Mouse (Mus musculus) activated CD4-positive, CD25-positive, alpha-beta regulatory T cell, adult 4 months (primary cell): Measurements from ENCODE around the gene Nipa1. TPM values are rescaled to one million over a fixed set of nuclear protein-coding genes. Genes with fewer than 3 reads are reported as not detected.
A peak's percentile ranks its signal among the peaks of the same experiment; 100 is the strongest.
"Not testable (repeated sequence)": the region's sequence is repeated elsewhere in the genome, so short reads cannot be mapped to it uniquely, and the experiment has no call there.

Experiments used
- ATAC-seq: one replicate; pipeline ENCODE4 v1.8.0; 2017
- polyA plus RNA-seq, 2 experiments: library from polyadenylated mRNA; unstranded; fragments of 100-300 nt; shearing (Covaris generic); gene quantifications; one replicate each; pipeline ENCODE4 v1.2.1; 2017

Nipa1 gene
- under 1 TPM in 1 of 2 experiments, not detected in 1; 0.54 TPM for polyA plus RNA-seq

DNA sequence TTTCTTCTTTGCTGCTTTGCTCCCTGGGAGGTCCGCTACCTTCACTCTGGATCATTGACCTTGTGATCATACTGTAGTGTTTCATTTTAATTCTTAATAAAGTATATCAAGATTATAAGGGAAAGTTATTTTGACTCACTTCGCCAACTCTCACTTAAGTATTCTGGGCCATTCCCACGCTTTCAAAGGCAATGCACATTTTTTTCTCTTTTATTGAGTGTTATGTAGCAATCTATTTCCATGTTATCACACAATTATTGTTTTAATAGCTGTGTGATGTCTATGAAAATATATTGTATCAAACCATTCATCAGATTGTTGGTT lies at the start of gene Nipa1:
Nipa1 (minus strand) TSS at position 25 of the 324 bp plus-strand sequence.
- ATAC-seq, result no peak

DNA sequence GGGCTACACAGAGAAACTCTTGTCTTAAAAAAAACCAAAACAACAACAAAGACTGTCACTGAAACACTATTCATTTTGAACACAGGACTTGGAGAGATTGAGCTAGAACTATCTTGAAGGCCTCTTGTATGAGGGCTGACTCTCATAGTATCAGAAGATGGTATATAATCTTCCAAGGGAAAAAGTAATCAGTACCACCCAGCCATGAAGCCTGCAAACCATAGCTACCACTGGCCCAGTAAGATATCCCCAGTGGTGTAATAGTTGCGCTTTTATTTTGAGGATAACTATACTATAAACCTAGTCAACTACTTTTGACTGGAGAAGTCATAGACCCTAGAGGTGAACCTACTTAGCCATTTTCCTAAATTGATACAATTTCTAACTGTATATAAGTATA lies 46.9 kb upstream of the Nipa1 start:
- no peak for ATAC-seq

GRCm38 (mm10) chr7:56066136-56066535 lies 46.4 kb upstream of the Nipa1 start:
- ATAC-seq, result no peak

- no peak for ATAC-seq
Observed at GRCm38 (mm10) chr7:56064876-56065275, 45.1 kb upstream of the Nipa1 start.

- ATAC-seq, result no peak
Observed at GRCm38 (mm10) chr7:56055338-56055737, 35.6 kb upstream of the Nipa1 start.

GRCm38 (mm10) chr7:56052996-56053395 lies 33.2 kb upstream of the Nipa1 start:
- no peak for ATAC-seq

- ATAC-seq, result no peak
Observed at GRCm38 (mm10) chr7:56050487-56050911, 30.7 kb upstream of the Nipa1 start.

DNA sequence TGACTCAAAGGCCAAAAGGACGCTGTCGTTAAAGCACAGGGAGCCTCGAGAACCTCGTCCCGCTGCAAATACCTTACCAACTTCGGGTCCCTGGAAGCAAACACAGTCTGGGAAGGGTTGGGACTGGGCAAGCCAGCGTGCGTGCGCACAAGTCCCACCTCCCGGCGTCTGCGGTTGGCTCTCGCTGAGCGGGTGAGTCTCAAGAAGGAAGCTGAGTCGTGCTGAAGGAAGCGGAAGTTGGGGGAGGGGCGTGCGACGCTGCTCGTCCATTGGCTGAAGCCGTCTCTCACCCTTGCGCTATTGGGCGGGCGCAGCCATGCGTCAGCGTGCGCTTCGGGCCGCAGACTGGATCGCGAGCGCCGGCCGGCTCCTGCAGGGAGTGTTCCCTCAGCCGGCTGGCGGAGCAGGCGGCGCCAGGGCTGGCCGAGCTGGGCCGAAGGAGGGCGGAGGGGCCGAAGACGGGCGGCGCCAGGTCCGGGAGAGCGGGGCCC lies 30.1 kb upstream of the Nipa1 start, which contains the start of gene Herc2:
Herc2 (plus strand) TSS at position 366 of the 491 bp plus-strand sequence.
- peak; percentile 99 for ATAC-seq

DNA sequence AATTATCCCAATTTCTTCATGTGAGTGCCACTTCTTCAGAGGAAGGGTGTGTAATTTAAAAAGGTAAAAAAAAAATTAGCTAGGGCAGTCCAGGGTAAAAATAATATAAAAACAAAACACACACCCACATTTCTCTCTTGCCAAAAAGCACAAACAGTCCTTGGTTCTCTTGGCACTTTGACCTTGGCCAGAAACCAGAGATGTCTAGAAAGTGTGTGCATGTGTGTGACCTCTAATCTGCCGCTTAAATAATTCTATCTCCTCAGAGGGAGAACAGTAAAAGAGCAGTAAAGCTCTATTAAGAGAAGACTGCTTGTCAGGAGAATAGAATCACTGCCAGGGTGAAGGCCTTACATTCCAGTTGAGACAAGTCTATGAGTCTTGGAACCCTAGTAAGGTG lies 27.4 kb upstream of the Nipa1 start:
- no peak for ATAC-seq

DNA sequence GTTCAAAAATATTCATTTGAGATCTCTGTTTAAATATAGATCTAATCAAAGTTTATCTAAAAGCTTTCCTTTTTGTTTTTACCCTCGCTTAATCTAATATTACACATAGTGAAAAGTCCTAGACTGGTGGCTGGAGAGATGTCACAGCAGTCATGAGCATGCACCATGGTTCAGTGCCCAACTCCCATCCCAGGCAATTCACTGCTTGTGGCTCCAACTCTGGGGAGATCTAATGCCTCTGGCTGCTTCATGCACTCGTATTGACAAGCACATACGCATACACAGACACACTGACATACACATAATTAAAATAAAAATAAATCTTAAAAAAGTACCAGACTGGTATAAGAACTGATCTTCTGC lies 24.5 kb upstream of the Nipa1 start:
- no peak for ATAC-seq

- no peak for ATAC-seq
Observed at GRCm38 (mm10) chr7:56043577-56044266, 24.0 kb upstream of the Nipa1 start.

GRCm38 (mm10) chr7:56042353-56042752 lies 22.6 kb upstream of the Nipa1 start:
- peak; percentile 90 for ATAC-seq

GRCm38 (mm10) chr7:56023586-56023985 lies 3.8 kb upstream of the Nipa1 start:
- ATAC-seq, result no peak

DNA sequence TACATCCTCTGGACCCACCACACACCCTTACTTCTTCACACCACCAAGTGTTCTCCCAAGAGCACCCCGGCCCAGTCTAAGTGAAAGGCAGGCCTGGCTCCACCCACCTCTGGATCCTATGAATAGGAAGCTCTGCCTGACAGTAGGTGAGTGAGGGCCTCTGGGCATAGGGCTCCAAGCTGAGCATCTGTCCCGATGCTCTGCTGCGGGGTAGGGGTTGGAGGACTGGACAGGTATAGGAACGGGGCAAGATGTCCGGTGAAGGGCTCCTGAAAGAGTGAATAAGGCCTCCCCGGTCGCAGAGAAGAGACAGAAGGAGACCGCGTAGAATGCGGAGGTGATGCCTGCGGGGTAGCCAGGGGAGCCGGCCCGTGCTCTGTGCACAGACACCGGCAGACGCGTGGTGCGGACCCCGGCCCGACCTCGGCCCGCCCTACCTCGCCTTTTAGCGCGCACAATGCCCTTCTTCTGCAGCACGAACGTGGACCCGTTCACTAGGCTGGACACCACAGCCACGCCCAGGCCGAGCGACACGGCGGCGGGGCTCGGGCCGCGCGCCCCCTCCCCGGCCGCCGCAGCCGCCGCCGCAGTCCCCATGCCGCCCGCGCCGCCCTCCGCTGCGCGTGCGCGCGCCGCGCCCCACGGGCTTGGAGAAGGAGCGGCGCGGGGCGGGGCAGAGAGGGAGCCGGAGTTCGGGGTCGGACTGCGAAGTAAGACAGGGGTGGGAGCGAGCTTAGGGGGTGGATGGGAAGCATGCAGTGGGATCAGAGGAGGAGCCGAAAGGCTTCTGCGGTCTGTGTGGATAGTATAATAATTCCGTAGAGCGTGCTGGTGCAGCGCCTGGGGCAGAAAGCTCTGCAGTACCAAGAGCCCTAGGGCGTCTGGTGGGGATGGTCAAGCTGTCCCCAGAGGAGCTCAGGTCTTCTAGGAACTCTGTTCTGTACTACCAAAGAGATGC lies 503 bp downstream of the Nipa1 start:
- peak; percentile 43 for ATAC-seq

DNA sequence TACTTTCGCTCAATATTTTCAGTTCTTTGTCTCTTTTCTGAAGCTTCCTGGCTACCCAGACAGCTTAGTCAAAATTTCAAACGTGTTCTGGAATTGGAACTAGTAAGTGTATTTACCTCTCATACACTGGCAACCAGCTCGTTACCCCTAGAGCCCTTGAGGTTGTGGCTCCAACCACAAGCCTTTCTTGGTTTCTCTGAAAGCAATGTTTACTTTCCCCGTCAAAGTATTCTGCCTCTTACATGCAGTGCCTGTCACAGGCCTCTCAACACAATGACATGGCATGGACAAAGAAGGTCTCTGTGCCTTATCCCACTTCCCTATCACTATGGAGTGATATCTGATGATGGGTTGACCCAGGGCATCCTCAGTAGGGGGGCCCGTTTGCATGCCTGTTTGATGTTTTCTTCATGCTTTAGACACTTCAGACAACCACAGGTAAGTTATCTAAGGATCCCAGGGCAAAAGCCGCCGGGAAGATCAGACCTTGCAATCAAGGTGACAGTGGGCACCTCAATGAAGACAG lies 1.2 kb downstream of the Nipa1 start:
- peak; percentile 22 for ATAC-seq

DNA sequence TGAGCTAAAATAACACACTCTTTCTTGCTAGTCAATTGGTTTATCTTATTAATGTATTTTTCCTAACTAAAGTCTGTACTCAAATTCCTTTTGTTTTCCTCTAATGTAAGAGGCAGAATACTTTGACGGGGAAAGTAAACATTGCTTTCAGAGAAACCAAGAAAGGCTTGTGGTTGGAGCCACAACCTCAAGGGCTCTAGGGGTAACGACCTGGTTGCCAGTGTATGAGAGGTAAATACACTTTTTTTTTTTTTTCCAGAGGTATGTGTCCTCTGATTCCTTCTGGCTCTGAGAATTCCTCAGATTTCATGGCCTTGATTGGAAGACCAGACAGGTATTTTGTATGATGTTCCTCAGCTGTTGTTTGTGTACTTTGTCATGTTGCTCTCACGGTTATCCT lies 2.0 kb downstream of the Nipa1 start:
- ATAC-seq, result no peak

GRCm38 (mm10) chr7:56015837-56016236 lies 3.9 kb downstream of the Nipa1 start:
- ATAC-seq, result no peak

DNA sequence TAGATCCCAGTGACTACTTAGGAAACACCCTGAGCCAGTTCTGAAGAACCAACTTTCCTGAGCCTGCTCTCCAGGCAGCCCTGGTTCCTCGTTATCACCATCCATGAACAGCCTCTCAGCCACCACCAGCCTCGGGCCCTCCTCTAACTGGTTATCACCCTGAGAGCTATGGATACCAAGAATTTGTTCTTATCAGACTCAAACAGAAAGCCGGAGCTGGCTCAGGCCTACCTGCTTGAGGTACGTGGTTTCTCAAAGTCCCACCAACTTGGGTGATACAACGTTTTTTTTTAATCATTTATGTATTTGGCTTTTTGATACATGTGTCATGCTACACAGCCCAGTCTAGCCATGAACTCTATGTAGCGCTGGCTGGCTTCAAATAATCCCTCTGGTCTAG lies 4.6 kb downstream of the Nipa1 start:
- ATAC-seq, result no peak

- ATAC-seq, result not testable (repeated sequence)
Observed at GRCm38 (mm10) chr7:56014002-56014702, 5.6 kb downstream of the Nipa1 start.

DNA sequence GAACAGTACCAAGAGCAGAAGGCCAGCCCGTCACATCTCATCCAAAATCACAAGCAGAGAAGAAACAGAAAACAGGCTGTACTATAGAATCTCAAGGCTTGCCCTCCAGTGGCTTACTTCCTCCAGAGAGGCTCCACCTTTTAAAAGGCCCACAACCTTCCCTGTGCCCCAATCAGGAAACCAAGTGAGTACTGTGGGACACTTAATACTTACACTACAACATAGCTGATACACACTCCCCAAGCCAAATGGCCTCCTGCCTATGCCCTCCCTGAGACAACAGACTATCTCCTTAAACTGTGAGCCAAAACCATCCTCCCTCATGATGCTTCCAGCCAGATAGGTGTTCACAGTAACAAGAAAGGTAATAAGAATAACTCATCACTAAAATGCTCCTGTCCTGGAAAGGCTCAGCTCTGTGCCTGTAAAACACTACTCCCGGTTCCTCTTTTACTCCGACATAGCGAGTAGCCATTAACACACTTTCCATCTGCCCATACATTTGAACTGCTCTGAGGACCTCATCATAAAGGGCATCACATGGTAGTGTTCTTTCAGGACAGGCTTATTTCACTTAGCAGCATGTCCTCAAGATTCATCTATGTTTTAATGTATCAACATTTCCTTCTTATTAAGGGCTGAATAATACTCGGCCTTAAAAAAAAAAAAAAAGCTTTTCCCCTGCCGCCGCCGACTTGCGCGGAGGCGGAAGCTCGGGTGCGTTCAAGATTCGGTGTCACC lies 6.3 kb downstream of the Nipa1 start:
- no peak for ATAC-seq

GRCm38 (mm10) chr7:56011018-56011333 lies 8.8 kb downstream of the Nipa1 start:
- ATAC-seq, result no peak
